Mouse (Mus musculus) cerebellum, adult 18-20 months (tissue): Measurements from ENCODE around the gene Dusp7.
A peak's percentile ranks its signal among the peaks of the same experiment; 100 is the strongest.

Source experiments
- DNase-seq, 2 experiments: peaks; one replicate each; pipeline ENCODE4 v3.0.0; 2021

The Dusp7 gene

DNA sequence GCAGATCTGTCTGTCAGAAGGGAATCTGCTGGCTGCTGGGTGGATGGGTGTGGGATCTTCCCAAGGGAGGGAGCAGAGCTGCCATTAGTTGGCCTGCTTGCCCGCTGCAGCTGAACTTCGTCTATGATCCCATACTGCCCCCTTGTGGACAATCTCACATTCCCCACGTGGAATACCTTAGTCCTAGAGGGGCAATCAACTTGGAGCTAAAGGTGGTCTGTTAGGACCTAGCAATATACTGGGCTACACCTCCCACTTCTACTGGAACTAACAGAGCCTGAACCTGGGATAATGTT lies 53.4 kb downstream of the Dusp7 start:
- DNase-seq: peak; percentile 86 to 88
